Mouse (Mus musculus) heart, postnatal 10 days (tissue): Measurements from ENCODE around the gene Amhr2. TPM values are rescaled to one million over a fixed set of nuclear protein-coding genes. Genes with fewer than 3 reads are reported as not detected.

Experiments used
- DNase-seq, 2 experiments: peaks; one replicate each; pipeline ENCODE4 v3.0.0; 2021
- intact Hi-C: fragments of 180-260 bp; cut with DNase I; formaldehyde crosslinking; loops from one replicate; pipeline ENCODE4 v1.15.1; 2025
- total RNA-seq, 2 experiments: library from RNA; stranded (reverse); gene quantifications; 2 replicates each; pipeline ENCODE4 v1.2.3; 2021

Gene Amhr2
- total RNA-seq, 2 experiments from 2014 or later = 0.67 to 1.4 TPM

DNA sequence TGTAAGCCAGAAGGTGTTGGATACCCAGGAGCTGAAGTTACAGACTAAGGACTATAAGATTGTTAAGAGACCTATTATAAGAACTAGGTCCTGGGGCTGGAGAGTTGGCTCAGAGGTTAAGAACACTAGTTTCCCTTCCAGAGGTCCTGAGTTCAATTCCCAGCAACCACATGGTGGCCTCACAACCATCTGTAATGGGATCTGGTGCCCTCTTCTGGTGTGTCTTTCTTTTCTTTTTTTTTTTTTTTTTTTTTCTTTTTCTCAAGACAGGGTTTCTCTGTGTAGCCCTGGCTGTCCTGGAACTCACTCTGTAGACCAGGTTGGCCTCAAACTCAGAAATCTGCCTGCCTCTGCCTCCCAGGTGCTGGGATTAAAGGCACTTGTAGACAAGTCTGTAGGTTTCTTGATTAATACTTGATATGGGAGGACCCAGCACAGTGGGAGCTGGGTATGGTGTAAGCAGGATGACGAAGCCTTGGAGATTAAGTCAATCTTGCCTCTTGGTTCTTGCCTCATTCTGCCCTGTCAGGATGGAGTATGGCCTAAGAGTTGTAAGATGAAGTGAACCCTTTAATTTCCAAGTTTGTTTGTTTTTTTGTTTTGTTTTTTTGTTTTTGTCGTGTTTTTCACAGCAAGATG lies 21.4 kb upstream of the Amhr2 start:
- intact Hi-C loops = no loop called here
- DNase-seq = no peak

DNA sequence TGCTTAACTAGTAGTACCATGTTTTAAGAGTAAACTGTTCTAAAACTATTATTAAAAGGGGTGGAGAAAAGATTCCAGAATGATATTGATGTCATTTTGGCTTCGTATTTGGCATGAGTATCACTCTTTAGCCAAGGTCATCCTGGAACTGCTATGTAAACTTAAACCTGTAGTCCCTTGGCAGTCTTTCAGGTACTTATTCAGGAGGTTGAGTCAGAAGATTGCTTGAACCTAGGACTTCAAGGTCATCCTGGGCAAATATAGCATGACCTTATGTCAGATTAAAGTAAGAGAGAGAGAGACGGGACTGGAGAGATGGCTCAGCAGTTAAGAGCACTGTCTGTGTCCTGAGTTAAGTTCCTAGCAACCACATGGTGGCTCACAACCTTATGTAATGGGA lies 20.5 kb upstream of the Amhr2 start:
- intact Hi-C loops = no loop called here

DNA sequence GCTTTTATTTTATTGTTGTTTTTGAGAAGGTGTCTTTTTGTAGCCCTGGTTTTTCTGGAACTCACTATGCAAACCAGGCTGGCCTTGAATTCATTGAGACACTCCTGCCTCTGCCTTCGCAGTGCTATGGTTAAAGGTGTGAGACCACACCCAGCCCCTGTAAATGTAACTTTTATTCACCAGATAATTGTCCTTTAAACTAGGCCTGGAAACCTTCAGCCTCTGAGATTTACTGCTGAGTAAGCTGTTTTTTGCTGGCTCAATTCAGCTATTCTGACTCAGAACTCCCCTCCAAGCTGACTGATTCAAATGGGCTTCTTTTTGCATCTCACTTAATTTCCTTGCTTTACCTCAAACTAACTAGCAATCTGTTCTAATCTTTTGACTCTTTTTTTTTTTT lies 18.2 kb upstream of the Amhr2 start:
- no peak for DNase-seq
- intact Hi-C loops = no loop called here

More for the DNA sequence above, 20.5 kb upstream of the Amhr2 start:
- DNase-seq = no peak

DNA sequence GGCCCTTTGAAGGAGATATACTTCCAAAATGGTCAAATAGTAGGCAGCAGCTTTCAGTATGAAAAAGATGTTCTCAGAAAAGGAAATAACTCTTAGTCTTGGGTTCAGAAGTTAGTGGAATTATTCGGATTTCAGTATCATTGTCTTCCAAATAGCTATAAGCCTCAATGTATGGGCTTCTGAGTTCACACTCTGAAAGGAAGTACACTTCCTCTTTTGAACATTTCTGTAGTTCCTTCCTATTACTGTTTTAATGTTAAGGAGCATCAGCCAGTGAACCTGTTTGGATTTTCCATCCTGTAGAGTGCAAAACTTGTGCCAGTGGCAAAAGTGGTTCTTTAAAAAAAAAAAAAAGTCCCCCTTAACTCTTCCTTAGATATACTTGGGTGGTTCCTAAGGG lies 13.1 kb upstream of the Amhr2 start:
- intact Hi-C loops = no loop called here
- no peak for DNase-seq

DNA sequence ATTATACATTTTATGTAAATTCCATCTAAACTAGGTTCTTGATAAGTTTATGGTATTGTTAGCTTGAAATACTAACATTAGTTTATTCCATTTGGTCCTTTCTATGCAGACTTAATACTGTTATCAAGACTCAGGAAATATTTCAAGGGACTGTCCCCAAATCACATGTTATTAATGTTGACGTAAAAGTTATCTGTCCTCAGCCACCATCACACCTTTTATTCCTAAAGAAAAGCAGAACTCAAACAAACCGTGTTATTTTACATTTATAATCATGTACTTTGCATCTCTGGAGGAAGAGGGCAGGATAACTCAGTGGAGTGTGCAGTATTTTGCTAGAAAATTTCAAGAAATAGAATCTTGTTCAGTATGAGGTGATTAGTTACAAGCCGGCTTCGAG lies 12.0 kb upstream of the Amhr2 start:
- DNase-seq = no peak
- intact Hi-C loops = no loop called here

DNA sequence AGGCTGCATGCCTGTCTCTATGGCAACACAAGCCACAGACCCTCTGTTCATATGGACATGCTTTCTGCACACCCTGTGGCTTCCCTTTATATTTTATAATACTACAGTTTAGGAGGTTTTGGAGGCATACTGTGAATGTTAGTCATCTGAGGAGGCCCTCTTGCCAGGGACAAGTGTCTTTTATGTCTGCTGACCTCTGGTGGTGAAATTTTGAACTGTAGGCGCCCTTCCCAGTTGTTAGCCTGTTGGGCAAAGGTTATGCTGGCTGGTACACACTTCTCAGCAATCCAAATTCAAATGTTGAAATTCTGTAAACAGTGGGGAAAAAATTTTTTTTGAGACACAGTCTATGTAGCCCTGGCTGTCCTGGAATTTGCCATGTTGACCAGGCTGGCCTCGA lies 2.7 kb upstream of the Amhr2 start:
- peak; percentile 89 to 94 for DNase-seq

DNA sequence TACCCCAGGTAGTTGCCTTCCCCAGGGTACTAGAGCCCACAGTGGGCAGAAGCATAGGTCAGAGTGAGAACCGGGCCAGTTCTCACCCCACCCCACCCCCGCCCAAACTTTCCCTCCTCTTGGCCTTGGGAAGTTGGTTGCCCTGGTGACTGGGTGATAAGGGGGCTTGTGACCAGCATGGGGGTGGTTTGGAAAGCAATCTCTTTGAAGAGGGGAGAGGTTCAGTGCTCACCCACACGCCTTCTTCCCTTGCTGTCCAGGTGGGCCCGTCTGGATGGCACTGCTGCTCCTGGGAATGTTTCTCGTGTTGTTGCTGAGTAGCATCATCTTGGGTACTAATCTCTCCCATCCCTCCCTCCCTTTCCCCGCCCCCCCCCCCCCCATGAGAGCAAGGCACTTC lies 1.3 kb downstream of the Amhr2 start:
- intact Hi-C loops = no loop called here
- DNase-seq = no peak

More for the DNA sequence above, 2.7 kb upstream of the Amhr2 start:
- intact Hi-C loops = loop anchor here (1.0 kb wide), 1 partner anchor 60 kb away; no protein-coding TSS in a partner anchor

DNA sequence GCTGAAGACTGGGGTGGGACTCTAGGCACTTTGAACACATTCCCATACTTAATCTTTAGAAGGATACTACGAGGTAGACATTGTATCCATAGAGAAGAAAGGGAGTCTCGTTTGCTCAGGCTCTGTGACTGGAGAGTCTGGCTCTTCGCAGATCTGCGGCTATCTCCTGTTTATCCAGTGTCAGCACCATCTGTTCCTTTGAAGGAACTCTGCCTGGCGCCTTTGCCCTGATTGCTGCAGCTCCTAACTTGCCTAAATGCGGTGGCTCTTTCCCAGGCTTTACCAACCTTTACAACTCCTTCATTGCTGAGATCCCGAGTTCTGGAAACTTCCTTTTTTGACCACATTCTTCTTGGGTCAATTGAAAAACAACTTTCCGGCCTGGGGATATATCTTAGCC lies 4.2 kb downstream of the Amhr2 start:
- DNase-seq = no peak
- intact Hi-C loops = no loop called here

DNA sequence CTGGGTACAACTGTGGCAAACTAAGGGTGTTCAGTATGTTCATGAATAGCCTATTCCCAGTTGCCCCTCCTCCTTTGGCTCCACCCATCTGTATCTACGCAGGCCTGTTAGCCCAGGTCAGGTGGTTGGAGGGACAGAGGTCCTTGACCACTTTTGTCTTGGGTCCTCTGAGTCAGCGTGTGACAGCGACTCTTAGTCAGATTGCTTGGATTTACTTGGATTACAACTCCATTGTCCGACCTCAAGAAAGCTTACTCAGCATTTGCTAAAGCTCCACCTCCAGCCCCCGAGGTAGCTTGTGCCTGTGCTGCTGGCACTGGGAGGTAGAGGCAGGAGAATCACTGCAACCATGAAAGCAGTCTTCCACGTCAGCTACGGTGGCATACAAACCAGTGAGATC lies 5.8 kb downstream of the Amhr2 start:
- no peak for DNase-seq

DNA sequence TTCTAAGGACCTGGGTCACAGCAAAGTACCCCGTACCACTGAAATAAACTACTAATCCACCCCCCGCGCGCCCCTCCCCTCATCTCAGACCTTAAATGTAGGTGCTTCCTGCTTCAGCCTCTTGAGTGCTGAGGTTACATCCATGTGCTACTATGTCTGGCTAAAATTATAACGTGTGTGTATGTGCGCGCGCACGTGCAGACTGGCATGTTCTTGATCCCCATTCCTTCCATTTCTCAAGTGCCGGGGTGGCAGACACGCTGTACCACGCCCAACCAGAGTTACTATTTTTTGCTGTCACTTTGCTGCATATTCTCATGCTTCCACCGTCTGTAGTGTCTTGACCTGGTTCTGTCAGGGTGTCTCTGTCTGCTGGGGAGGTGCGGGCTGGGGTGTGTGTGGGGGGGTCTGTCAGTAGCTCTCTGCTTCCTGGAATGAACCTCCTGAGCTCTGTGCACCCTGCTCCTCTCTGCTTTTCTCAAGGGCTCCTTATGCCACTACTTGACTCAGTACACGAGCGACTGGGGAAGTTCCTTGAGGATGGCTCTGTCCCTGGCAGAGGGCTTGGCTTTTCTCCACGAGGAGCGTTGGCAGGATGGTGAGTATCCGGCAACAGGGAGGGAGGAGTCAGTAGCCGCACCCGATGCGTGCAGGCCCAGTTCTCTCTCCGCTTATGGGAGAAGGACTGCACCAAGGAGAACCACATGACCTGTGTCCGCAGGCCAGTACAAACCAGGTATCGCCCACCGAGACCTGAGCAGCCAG lies 6.7 kb downstream of the Amhr2 start:
- no peak for DNase-seq
- intact Hi-C loops = no loop called here

More for the DNA sequence above, 5.8 kb downstream of the Amhr2 start:
- intact Hi-C loops = no loop called here

DNA sequence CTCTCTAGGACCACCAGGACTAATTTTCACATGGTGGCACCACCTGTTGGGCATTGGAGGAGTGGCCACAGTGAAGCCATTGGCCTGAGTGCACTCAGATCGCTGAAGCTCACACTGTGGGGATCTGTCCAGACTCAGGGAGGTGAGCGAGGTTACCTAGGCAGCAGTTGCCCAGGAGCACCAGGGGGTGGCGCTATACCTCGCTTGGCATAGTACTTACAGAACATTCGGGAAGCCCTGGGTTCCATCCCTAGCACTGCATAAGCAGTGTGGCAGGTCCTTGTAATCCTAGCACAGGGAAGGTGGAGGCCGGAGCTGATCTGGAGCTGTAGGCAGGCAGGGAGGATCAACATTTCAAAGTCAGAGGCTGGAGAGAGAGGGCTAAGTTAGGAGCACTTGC lies 10.8 kb downstream of the Amhr2 start:
- intact Hi-C loops = loop anchor here (5.0 kb wide), 1 partner anchor 64 kb away; no protein-coding TSS in a partner anchor
- no peak for DNase-seq

DNA sequence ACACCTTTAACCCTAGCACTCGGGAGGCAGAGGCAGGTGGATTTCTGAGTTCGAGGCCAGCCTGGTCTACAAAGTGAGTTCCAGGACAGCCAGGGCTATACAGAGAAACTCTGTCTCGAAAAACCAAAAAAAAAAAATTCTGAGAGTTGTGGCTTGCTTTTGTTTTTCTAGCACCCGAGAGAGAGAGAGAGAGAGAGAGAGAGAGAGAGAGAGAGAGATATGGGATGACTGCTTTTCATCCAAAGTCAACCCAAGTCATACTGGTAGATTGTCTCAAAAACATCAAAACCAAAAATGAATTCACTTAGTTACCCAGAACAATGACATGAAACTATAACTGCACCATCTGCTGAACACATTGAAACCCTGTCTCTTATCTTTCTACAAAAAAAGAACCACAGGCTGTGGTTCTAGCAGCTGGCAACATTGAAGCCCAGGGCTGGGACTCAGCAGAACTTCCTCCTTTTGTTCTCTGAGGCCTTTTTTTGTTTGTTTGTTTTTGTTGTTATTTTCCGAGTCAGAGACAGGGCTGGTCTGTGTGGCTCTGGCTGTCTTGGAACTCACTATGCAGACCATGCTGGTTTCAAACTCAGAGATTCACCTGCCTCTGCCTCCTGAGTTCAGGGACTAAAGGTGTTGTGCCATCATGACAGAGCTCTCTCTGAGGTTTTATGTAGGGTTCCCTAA lies 13.0 kb downstream of the Amhr2 start:
- peak; percentile 22 to 32 for DNase-seq
- intact Hi-C loops = loop anchor here (5.0 kb wide), 1 partner anchor 66 kb away; no protein-coding TSS in a partner anchor

DNA sequence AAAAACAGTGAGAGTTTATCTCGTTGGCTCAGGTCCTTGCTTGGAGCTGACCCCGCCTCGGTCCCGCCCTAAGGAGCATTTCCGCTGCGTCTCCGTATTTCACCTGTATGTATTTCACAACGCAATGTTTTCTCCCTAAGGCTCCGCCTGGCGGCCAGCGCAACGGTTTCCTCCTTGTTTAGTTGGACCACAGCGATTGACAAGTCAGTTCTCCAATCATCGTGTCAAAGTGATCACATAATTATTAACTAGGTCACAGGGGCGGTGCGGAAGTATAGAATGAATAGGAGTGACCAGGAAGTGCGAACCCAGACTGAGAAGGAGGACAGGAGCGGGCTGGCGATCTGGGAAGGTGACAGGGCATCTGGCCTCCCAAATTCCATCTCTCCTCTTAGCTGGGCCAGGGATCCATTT lies 13.7 kb downstream of the Amhr2 start, which contains the start of gene Prr13:
TSS of gene Prr13 (plus strand) at position 125 of the 414 bp plus-strand sequence.
- intact Hi-C loops = loop anchor here (5.0 kb wide), 1 partner anchor 67 kb away; no protein-coding TSS in a partner anchor
- peak; percentile 92 to 93 for DNase-seq

DNA sequence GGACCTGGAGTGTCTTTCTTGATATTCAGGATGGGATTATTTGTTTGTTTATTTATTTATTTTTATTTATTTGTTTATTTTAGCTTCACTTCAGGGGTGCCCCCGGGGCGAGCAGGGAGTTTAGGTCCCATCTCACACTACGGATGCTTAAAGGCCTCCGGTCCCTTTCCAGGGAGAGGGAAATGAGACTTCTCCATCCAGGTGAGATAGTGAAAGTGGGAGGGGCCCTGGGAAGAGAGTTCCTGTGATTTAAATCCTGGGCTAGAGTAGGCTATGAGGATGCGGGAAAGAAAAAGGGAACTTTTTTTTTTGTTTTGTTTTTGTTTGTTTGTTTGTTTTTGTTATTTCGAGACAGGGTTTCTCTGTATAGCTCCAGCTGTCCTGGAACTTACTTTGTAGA lies 14.2 kb downstream of the Amhr2 start:
- intact Hi-C loops = loop anchor here (5.0 kb wide), 1 partner anchor 67 kb away; no protein-coding TSS in a partner anchor
- no peak for DNase-seq

DNA sequence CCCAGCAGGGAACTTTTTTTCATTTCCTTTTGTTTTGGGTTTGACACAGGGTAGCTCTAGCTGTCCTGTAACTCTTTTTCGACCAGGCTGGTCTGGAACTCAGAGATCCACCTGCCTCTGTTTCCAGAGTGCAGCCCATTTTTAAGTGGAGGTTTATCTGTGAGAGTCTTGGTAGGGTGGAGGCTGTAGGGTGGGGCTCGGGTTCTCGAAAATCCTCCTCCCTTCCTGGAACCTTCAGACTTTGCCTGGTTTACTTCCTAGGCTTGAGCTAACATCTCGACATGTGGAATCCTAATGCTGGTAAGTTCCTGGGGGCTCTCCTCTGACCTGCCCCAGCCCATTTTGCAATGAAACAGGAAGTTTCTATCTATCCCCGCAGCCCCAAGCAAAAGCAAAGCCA lies 14.7 kb downstream of the Amhr2 start:
- DNase-seq = no peak
- intact Hi-C loops = loop anchor here (5.0 kb wide), 1 partner anchor 68 kb away; no protein-coding TSS in a partner anchor

DNA sequence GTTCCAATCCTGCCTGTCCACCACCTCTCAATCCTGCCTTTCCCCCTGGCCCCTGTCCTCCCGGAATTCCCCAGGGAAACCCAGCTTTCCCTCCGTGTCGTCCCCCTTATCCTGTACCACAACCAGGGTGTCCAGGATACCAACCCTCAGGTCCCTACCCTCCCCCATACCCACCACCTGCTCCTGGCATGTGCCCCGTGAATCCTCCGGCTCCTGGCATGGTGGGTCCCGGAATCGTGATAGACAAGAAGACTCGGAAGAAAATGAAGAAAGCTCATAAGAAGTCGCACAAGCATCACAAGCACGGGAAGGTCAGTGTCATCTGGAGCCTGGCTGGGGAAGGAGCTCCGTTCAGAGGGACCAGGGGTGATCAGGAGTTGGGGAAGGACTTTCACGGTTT lies 15.2 kb downstream of the Amhr2 start:
- DNase-seq = no peak
- intact Hi-C loops = no loop called here

DNA sequence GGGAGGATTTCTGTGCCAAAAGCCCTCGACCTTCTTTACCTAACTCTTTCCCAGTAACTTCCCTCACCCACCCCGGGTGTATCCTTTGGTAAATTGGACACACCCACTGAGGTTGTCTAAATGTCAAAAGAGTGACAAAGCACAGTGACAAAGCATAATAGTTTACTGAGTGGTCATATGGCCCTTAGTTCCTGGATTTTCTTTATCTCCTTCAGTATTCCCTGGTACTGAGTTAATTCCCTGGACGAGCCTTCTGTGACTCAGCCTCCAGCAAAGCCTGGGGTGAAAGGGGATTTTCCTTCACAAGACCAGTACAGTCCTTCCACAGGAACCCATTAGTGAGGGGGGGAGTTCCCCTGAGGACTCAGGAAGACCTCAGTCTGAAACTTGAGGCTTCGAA lies 15.8 kb downstream of the Amhr2 start:
- intact Hi-C loops = no loop called here
- DNase-seq = peak in 1 of 2 experiments; percentile 23

DNA sequence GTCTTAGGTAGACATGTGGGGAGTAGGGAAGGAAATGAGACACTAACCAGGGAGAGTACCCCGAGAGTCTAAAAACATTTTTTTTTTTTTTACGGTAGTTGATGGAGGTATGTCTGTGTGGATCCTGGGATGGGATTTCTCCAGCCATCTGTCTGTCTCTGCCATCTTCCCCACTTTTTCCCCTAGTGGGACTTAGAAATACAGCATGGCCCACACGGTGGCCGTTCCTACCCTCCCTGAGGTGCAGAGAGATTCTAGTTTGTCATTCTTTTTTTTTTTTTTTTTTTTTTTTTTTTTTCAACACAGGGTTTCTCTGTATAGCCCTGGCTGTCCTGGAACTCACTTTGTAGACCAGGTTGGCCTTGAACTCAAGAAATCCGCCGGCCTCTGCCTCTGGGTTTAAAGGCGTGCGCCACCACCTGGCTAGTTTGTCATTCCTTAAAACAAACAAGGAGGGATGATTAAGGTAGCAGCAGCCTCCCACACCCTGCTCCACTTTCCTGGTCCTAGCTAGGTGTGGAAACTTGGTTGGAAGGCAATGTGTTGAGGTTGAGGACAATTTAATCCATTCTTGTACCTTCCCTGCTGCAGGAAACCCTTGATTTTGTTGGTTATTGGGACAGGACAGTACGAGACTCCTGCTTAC lies 16.4 kb downstream of the Amhr2 start:
- no peak for DNase-seq
- intact Hi-C loops = loop anchor here (2.0 kb wide), 1 partner anchor 63 kb away; the partner anchor contains the start of gene Npff

DNA sequence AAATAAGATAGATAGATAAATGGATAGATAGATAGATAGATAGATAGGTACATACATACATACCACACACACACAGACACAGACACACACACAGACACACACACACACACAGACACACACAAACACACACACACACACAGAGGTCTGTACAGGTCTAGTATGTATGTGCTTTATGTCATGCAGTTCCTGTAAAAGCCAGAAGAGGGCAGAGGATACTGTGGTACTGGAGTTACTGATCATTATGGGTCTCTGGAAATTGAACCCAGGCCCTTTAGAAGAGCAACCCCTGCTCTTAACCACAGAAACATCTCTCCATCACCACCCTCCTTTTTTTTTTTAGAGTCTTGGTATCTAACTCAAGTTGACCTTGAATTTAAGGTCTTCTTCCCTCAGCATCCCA lies 18.5 kb downstream of the Amhr2 start:
- intact Hi-C loops = loop anchor here (2.0 kb wide), 1 partner anchor 61 kb away; the partner anchor contains the start of gene Npff
- DNase-seq = peak in 1 of 2 experiments; percentile 33

DNA sequence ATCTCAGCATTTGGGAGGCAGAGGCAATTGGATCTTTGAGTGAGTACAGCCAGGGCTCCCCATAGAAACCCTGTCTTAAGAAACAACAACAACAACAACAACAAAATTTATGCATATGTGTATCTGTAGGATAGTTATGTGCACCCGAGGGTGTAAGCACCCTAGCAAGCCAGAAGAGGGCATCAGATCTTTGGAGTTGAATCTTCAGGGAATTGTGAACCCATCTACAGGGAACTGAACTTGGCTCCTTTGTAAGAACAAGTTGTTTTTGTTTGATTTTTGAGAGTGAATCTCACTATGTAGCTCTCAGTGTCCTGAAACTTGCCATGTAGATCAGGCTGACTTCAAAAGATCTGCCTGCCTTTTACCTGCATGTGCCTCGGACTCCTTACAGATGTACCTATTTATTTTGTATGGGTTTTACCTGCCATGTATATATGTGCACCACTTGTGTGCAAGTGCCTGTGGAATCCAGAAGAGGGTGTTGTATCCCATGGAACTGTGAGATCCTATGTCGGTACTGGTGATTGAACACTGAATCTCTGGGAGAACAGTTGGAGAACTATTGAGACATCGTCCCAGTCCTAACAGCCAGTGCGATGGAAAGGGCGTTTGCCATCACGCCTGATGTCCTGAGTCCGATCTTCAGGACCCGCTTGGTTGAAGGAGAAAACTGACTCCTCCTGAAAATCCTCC lies 23.7 kb downstream of the Amhr2 start:
- intact Hi-C loops = loop anchor here (2.0 kb wide), 1 partner anchor 50 kb away; the partner anchor contains the start of gene Tarbp2
- DNase-seq = no peak
